Mouse (Mus musculus) limb, embryonic 15.5 days (tissue): Measurements from ENCODE around the gene Tcl1b1. TPM values are rescaled to one million over a fixed set of nuclear protein-coding genes. Genes with fewer than 3 reads are reported as not detected.
"Not testable (repeated sequence)": the region's sequence is repeated elsewhere in the genome, so short reads cannot be mapped to it uniquely, and the experiment has no call there.

Source experiments
- ATAC-seq: fragments of 200-750 bp; cut with Nextera tagmentation; 2 replicates; pipeline ENCODE4 v1.8.0; 2017; ENCODE audit warnings: low read depth, moderate TSS enrichment; ENCODE audit not compliant: insufficient number of reproducible peaks, low FRiP score, low TSS enrichment
- H3K27ac ChIP-seq: fragments of 300-500 bp; sonication (generic); 2 replicates; pipeline ENCODE4 v1.5.1; 2015; ENCODE audit warnings: moderate library complexity, mild to moderate bottlenecking, inconsistent platforms
- H3K27me3 ChIP-seq: fragments of 300-500 bp; sonication (generic); 2 replicates; pipeline ENCODE4 v1.6.1; 2015; ENCODE audit warnings: inconsistent platforms
- H3K36me3 ChIP-seq: fragments of 300-500 bp; sonication (generic); 2 replicates; pipeline ENCODE4 v1.6.1; 2015; ENCODE audit warnings: inconsistent platforms
- H3K4me1 ChIP-seq: fragments of 300-500 bp; sonication (generic); 2 replicates; pipeline ENCODE4 v1.6.1; 2015; ENCODE audit warnings: inconsistent platforms
- H3K4me2 ChIP-seq: fragments of 300-500 bp; sonication (generic); 2 replicates; pipeline ENCODE4 v1.6.1; 2015; ENCODE audit warnings: mild to moderate bottlenecking, inconsistent platforms
- H3K4me3 ChIP-seq: fragments of 300-500 bp; sonication (generic); 2 replicates; pipeline ENCODE4 v1.5.1; 2015; ENCODE audit warnings: mild to moderate bottlenecking, inconsistent platforms
- H3K9ac ChIP-seq: fragments of 300-500 bp; sonication (generic); 2 replicates; pipeline ENCODE4 v1.6.1; 2015; ENCODE audit warnings: inconsistent platforms
- H3K9me3 ChIP-seq: fragments of 300-500 bp; sonication (generic); 2 replicates; pipeline ENCODE4 v1.6.1; 2016; ENCODE audit warnings: inconsistent platforms
- WGBS: fragments of 180-500 bp; shearing (Covaris S2); methylation state at CpG from one replicate; pipeline ENCODE4 v1.1.7; 2015; 5-methylcytosine and 5-hydroxymethylcytosine counted together
- polyA plus RNA-seq: library from polyadenylated mRNA; unstranded; fragments of >200 nt; fragmentation: Nextera tagmentation; extraction: Ambion mirVana; gene quantifications from 2 replicates; pipeline ENCODE4 v1.2.1, GENCODE M21; 2015

Gene Tcl1b1
- polyA plus RNA-seq, 1 experiment from 2014 or later: not detected

GRCm38 (mm10) chr12:105144928-105145327, 14.6 kb upstream of the Tcl1b1 start:
- ATAC-seq, H3K27ac ChIP-seq, H3K9ac ChIP-seq, H3K4me3 ChIP-seq, H3K4me2 ChIP-seq, H3K9me3 ChIP-seq, H3K27me3 ChIP-seq, H3K4me1 ChIP-seq, H3K36me3 ChIP-seq: not testable (repeated sequence)
- WGBS: 25% methylated on average over 1 of the region's 1 CpGs

- H3K4me1 ChIP-seq: no peaks in the 10 kb centered on the region
- WGBS: 73% methylated on average over 3 of the region's 3 CpGs
- no peak within 1 kb of the TSS for H3K27ac ChIP-seq
- H3K9ac ChIP-seq: no peak within 1 kb of the TSS
- H3K4me3 ChIP-seq: no peak within 1 kb of the TSS
- H3K27me3 ChIP-seq: no peaks in the 10 kb centered on the region
- no peak within 1 kb of the TSS for H3K4me2 ChIP-seq
- H3K9me3 ChIP-seq: no peaks in the 10 kb centered on the region
- no peaks in the 10 kb centered on the region for H3K36me3 ChIP-seq
- no peak for ATAC-seq
Observed at GRCm38 (mm10) chr12:105145714-105146113, 13.8 kb upstream of the Tcl1b1 start, which contains the start of gene Tcl1b2. Tcl1b2 (plus strand) TSS chr12:105146014.

GRCm38 (mm10) chr12:105155286-105155685, 4.2 kb upstream of the Tcl1b1 start:
- not testable (repeated sequence) for H3K4me3 ChIP-seq, H3K9ac ChIP-seq, H3K27ac ChIP-seq, H3K27me3 ChIP-seq, H3K4me2 ChIP-seq, ATAC-seq, H3K4me1 ChIP-seq, H3K36me3 ChIP-seq, H3K9me3 ChIP-seq
- 73% methylated on average over 4 of the region's 4 CpGs for WGBS

GRCm38 (mm10) chr12:105158842-105159241, 648 bp upstream of the Tcl1b1 start:
- 69% methylated on average over 6 of the region's 6 CpGs for WGBS
- no peak overlapping the region for H3K4me3 ChIP-seq
- H3K4me1 ChIP-seq: 0 out of 2 replicates have a peak, but pooled peaks cover 3% of the 10 kb centered on the region
- H3K27ac ChIP-seq: no peak overlapping the region
- no peak for ATAC-seq
- H3K36me3 ChIP-seq: no peaks in the 10 kb centered on the region
- H3K9ac ChIP-seq: no peak overlapping the region
- no peaks in the 10 kb centered on the region for H3K9me3 ChIP-seq
- H3K4me2 ChIP-seq: no peak overlapping the region
- H3K27me3 ChIP-seq: no peaks in the 10 kb centered on the region

- Histone ChIP-seq H3K36me3 (no peaks in the 10 kb centered on the region), H3K4me2 (no peak overlapping the region), H3K27ac (no peak overlapping the region), H3K9me3 (no peaks in the 10 kb centered on the region), H3K4me1 (no peaks in the 10 kb centered on the region), H3K9ac (no peak overlapping the region), H3K27me3 (no peaks in the 10 kb centered on the region), H3K4me3 (no peak overlapping the region)
- 59% methylated on average over 3 of the region's 3 CpGs for WGBS
- ATAC-seq: no peak
Observed at GRCm38 (mm10) chr12:105166734-105167133, 7.2 kb downstream of the Tcl1b1 start.

- no peaks in the 10 kb centered on the region for H3K27me3 ChIP-seq
- H3K4me2 ChIP-seq: no peak overlapping the region
- no peaks in the 10 kb centered on the region for H3K4me1 ChIP-seq
- no peak overlapping the region for H3K4me3 ChIP-seq
- no peak overlapping the region for H3K9ac ChIP-seq
- H3K36me3 ChIP-seq: no peaks in the 10 kb centered on the region
- 80% methylated on average over 2 of the region's 2 CpGs for WGBS
- H3K9me3 ChIP-seq: no peaks in the 10 kb centered on the region
- H3K27ac ChIP-seq: no peak overlapping the region
- ATAC-seq: no peak
Observed at GRCm38 (mm10) chr12:105173366-105173765, 13.9 kb downstream of the Tcl1b1 start.

- 34% methylated on average over 2 of the region's 2 CpGs for WGBS
- ATAC-seq, H3K4me2 ChIP-seq, H3K4me1 ChIP-seq, H3K36me3 ChIP-seq, H3K27me3 ChIP-seq, H3K4me3 ChIP-seq, H3K9ac ChIP-seq, H3K27ac ChIP-seq, H3K9me3 ChIP-seq: not testable (repeated sequence)
Observed at GRCm38 (mm10) chr12:105174318-105174717, 14.8 kb downstream of the Tcl1b1 start.

GRCm38 (mm10) chr12:105176044-105176443, 16.6 kb downstream of the Tcl1b1 start, which contains the start of gene Tcl1b5:
Tcl1b5 (plus strand) TSS chr12:105176344.
- not testable (repeated sequence) for H3K4me3 ChIP-seq, H3K4me2 ChIP-seq, H3K9ac ChIP-seq, H3K4me1 ChIP-seq, ATAC-seq, H3K27me3 ChIP-seq, H3K9me3 ChIP-seq, H3K27ac ChIP-seq, H3K36me3 ChIP-seq
- 67% methylated on average over 3 of the region's 3 CpGs for WGBS

GRCm38 (mm10) chr12:105181040-105181644, 21.7 kb downstream of the Tcl1b1 start:
- not testable (repeated sequence) for H3K4me2 ChIP-seq, H3K4me3 ChIP-seq, H3K27me3 ChIP-seq, H3K36me3 ChIP-seq, H3K4me1 ChIP-seq, H3K9me3 ChIP-seq, H3K9ac ChIP-seq, H3K27ac ChIP-seq, ATAC-seq
- 55% methylated on average over 4 of the region's 4 CpGs for WGBS

- H3K9me3 ChIP-seq, H3K27ac ChIP-seq, H3K27me3 ChIP-seq, H3K4me1 ChIP-seq, H3K9ac ChIP-seq, H3K36me3 ChIP-seq, H3K4me2 ChIP-seq, ATAC-seq, H3K4me3 ChIP-seq: not testable (repeated sequence)
- 31% methylated on average over 2 of the region's 2 CpGs for WGBS
Observed at GRCm38 (mm10) chr12:105188980-105189379, 29.5 kb downstream of the Tcl1b1 start.

- H3K4me1 ChIP-seq, ATAC-seq, H3K9me3 ChIP-seq, H3K36me3 ChIP-seq, H3K27me3 ChIP-seq, H3K4me2 ChIP-seq, H3K9ac ChIP-seq, H3K27ac ChIP-seq, H3K4me3 ChIP-seq: not testable (repeated sequence)
- WGBS: 90% methylated on average over 6 of the region's 6 CpGs
Observed at GRCm38 (mm10) chr12:105190743-105191142, 31.3 kb downstream of the Tcl1b1 start, which contains the start of gene Tcl1b3. Tcl1b3 (plus strand) TSS chr12:105191043.

- H3K27ac ChIP-seq, H3K9me3 ChIP-seq, H3K36me3 ChIP-seq, H3K9ac ChIP-seq, ATAC-seq, H3K4me2 ChIP-seq, H3K4me3 ChIP-seq, H3K4me1 ChIP-seq, H3K27me3 ChIP-seq: not testable (repeated sequence)
- 67% methylated on average over 7 of the region's 7 CpGs for WGBS
Observed at GRCm38 (mm10) chr12:105199684-105200497, 40.4 kb downstream of the Tcl1b1 start.
